Mouse (Mus musculus) lung, adult 2 months (tissue): Measurements from ENCODE around the gene Gm5150. TPM values are rescaled to one million over a fixed set of nuclear protein-coding genes. Genes with fewer than 3 reads are reported as not detected.
"Not testable (repeated sequence)": the region's sequence is repeated elsewhere in the genome, so short reads cannot be mapped to it uniquely, and the experiment has no call there.

Experiments
- DNase-seq: peaks from one replicate; pipeline ENCODE4 v3.0.0; 2022
- H3K4me1 ChIP-seq: fragments of 200-500 bp; 2 replicates; pipeline ENCODE4 v1.6.1; 2011; ENCODE audit warnings: low read length; ENCODE audit not compliant: control insufficient read depth, insufficient read depth
- H3K4me3 ChIP-seq: fragments of 200-500 bp; replicated peaks from 2 replicates; pipeline ENCODE3; 2011; ENCODE audit warnings: low read depth, mild to moderate bottlenecking, control low read depth, low read length; ENCODE audit errors: extremely low read depth
- CTCF ChIP-seq: fragments of 200-500 bp; IDR thresholded peaks from 2 replicates; pipeline ENCODE4 v1.5.1; 2011; ENCODE audit warnings: mild to moderate bottlenecking, low read length, control low read depth; ENCODE audit not compliant: insufficient read depth
- POLR2A ChIP-seq: fragments of 200-500 bp; IDR thresholded peaks from 2 replicates; pipeline ENCODE4 v1.6.1; 2011; ENCODE audit warnings: low read depth, mild to moderate bottlenecking, control low read depth, low read length, borderline replicate concordance; ENCODE audit errors: extremely low read depth
- WGBS: fragments of 180-500 bp; shearing (Covaris S2); methylation state at CpG from one replicate; pipeline ENCODE4 v1.1.7; 2018; 5-methylcytosine and 5-hydroxymethylcytosine counted together
- polyA plus RNA-seq: library from polyadenylated mRNA; depleted of rRNA; stranded (reverse); fragments of >200 nt; gene quantifications from 2 replicates; pipeline ENCODE4 v1.2.3, GENCODE M21; 2012; rRNA removed

The Gm5150 gene
- 0.81 and 1.7 TPM in 2 replicates for polyA plus RNA-seq

DNA sequence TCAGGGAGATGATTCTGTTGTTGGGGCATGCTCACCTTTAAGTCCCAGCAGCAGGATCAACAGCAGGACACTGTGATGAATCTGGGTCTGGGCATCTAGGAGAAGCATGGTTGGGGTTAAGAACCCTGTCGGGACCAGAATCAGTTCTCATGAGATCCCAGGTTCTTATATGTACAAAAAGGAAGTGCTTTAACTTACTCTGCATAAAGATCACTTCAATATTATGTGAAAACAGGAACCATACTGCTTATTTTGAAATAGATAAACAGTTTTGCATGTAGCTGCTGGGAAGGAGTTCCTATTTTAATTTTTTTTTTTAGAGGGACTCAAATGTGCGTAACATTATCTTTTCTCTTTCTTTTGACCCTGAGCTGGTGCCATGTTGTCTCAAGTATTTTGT is at the start of gene Gm5150:
Gm5150 (minus strand) TSS at position 223 of the 400 bp plus-strand sequence.
- no peak for DNase-seq
- no peak within 1 kb of the TSS for H3K4me3 ChIP-seq
- no peaks in the 10 kb centered on the region for H3K4me1 ChIP-seq
- 76% methylated on average over 2 of the region's 2 CpGs for WGBS
- TF ChIP-seq CTCF, result no peak
- TF ChIP-seq POLR2A, result no peak

DNA sequence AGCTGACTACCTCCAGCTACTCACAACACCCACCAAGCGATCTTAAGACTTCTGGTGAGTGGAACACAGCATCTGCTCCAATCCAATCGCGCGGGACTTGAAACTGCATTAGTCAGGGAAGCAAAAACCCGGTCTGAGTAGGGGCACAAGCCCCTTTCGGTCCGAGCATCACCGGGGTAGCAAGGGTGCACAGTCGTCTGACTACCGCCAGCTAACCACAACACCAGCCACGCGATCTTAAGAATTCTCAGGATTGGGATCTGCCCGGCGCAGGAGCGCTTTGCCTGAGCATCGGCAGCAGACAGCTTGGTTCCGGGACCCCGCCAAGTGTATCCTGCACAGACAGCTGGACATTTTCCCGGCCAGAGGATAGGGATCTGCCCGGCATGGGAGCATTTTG is 45.5 kb upstream of the Gm5150 start:
- DNase-seq, H3K4me1 ChIP-seq, H3K4me3 ChIP-seq: not testable (repeated sequence)
- WGBS, result 77% methylated on average over 20 of the region's 20 CpGs

- no peak for DNase-seq
- no peaks in the 10 kb centered on the region for H3K4me1 ChIP-seq
- WGBS, result 51% methylated on average over 4 of the region's 4 CpGs
- H3K4me3 ChIP-seq, result no peak overlapping the region
- TF ChIP-seq CTCF (no peak), POLR2A (no peak)
Observed at GRCm38 (mm10) chr3:16047288-16047687, 41.1 kb upstream of the Gm5150 start.

DNA sequence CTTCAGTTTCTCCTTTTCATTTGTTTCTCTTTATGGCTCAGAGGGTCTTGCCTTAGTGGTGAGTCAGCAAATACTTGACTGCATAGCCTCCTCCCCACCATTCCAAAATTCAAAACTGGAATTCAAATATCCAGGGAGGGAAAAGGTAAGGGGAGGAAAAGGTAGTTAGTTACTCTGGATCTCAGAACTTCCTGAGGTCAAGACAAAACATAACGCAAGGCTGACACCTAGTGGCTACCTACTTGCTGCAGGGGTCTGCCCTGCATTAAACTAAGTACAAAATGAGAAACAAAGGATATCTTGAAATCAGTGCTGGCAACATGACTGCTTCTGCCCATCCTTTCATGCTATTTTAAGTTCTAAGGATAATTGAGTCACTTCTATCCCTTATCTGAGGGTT is 37.1 kb upstream of the Gm5150 start:
- no peak overlapping the region for H3K4me3 ChIP-seq
- DNase-seq, result no peak
- no peaks in the 10 kb centered on the region for H3K4me1 ChIP-seq

DNA sequence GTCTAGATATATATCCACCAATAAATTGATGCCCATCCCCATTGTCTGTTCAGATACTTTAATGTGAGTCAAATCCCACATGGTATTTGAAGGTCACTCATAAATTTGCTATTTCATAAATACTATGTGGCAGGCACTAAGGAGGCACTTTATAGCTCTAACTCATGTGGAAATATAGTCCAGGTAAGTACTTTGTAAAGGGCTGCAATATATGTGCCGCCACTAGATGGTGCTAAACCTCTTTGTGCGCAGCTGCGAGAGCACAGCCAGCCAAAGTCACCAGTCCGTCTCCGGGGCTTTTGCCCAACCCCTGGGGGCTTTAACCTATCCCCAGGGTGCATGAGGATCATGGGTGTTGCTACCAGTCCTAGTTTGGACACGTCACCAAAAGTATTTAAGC is 18.8 kb upstream of the Gm5150 start:
- peak; percentile 24 for DNase-seq
- H3K4me1 ChIP-seq, H3K4me3 ChIP-seq: not testable (repeated sequence)
- WGBS, result 7% methylated on average over 6 of the region's 6 CpGs

More for the DNA sequence above, 37.1 kb upstream of the Gm5150 start:
- TF ChIP-seq POLR2A (no peak), CTCF (no peak)
- WGBS, result 3% methylated on average over 1 of the region's 1 CpGs

GRCm38 (mm10) chr3:16022214-16022613 is 16.0 kb upstream of the Gm5150 start:
- no peak for DNase-seq
- Histone ChIP-seq H3K4me1 (no peaks in the 10 kb centered on the region), H3K4me3 (no peak overlapping the region)
- TF ChIP-seq CTCF (no peak), POLR2A (no peak)
- 28% methylated on average over 1 of the region's 1 CpGs for WGBS

DNA sequence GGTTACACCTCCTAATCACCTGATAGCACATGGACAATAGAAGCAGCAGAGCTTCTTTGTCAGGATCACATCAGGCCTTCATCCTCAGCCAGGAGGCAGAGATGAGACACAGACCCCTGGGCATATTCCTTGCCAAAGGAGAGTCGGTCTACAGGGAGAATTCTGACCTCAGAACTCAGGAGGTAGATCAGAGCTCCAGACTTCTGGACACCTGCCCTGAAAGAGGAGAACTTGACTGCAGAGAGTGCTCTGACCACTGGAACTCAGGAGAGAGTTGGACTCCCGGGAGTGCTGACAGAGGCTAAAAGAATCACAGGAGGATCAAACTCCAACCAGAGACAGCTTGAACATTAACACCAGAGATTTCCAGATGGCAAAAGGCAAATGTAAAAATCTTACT is 8.2 kb upstream of the Gm5150 start:
- not testable (repeated sequence) for H3K4me1 ChIP-seq, DNase-seq, H3K4me3 ChIP-seq
- 82% methylated on average over 2 of the region's 2 CpGs for WGBS

DNA sequence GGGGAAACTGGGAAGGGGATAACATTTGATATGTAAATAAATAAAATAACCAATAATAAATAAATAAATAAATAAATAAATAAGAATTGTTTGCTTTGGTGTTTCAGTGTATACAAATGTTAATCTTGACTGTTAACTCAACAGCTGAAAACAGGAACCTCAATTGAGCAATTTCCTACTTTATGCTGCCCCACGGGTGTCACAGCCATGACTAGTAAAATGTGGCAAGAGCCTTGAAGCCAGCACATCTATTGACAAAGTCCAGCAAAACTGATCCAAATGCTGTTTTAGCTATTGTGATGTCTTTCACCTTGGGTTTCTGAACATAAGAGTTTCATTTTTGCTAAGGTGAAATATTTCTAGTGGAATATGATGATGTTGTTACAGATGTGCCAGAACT is 1.6 kb upstream of the Gm5150 start:
- no peak for DNase-seq
- Histone ChIP-seq H3K4me3 (no peak overlapping the region), H3K4me1 (no peaks in the 10 kb centered on the region)
- 63% methylated on average over 1 of the region's 1 CpGs for whole genome bisulfite sequencing
- no peak for TF ChIP-seq POLR2A
- no peak for TF ChIP-seq CTCF

DNA sequence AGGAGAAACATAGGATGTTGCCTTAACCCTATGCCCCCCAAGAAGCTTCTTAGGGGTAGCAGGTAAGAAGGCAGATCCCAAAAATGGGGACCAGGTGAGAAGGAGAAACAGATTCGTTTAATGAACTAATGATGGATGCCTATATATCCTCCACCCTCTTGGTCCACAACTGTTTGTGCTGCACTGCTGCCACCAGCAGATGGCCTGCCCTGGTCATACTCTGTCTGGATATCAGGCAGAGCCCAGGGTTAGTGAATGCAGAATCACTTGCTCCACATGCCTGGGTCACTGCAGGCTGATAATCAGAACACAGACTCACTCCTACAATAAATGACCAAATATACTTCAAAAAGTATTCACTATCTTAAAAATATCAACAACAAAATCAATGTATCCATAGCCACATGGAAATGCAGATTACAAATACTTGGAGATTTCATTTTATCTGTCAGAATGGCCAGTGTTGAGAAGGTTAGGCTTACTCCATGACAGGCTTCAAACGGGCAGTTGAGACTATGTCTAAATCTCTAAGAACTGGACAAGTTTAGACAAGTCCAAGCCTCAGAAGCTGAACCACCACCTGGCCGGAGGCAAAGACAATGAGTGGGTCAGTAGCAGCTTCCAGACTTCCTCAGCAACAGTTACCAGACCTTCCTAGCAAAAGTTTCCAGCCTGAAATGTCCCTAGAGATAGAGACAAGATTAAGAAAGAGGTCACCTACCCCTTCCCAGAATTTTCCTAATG is 2.2 kb downstream of the Gm5150 start:
- Histone ChIP-seq H3K4me1 (no peaks in the 10 kb centered on the region), H3K4me3 (no peak overlapping the region)
- TF ChIP-seq POLR2A (no peak), CTCF (no peak)
- no peak for DNase-seq
- WGBS, result 69% methylated on average over 3 of the region's 3 CpGs

DNA sequence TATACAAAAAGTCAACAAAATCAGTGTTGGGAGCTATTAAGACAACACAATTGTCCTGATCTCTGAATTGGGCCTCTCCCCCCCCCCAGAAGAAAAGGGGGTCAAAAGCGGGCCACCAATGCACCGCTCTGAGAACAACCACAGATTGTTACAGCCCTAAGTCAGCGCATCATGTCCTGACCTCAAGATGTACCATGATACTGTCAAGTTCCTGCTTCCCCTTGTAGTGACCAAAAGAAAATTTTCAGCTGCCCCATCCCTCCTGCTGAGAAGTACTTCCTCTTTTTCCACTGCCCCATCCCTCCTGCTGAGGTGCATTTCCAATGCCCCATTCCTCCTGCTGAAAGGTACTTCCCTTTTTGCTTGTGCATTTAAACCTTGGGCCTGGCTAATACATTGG is 6.8 kb downstream of the Gm5150 start:
- H3K4me3 ChIP-seq, H3K4me1 ChIP-seq, DNase-seq: not testable (repeated sequence)
- 88% methylated on average over 3 of the region's 3 CpGs for WGBS

DNA sequence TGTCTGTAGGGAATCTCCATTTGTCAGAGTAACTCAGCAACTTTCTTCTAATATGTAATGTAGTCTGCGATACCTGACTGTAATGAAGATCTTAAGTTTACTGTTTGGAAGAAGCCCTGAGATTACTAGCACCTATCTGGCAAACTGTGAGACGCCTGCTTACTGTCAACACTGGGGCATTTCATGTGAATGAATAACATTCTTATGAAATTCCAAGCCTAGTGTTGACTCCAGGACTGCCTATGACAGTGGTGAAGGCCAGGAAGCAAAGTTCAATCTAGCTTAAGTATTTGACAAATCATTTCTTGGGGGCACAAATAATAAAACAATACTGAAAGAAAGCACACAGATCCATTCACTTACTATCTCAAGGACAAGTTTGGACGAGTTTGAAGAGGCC is 24.0 kb downstream of the Gm5150 start:
- H3K4me1 ChIP-seq, result no peaks in the 10 kb centered on the region
- no peak for TF ChIP-seq CTCF
- TF ChIP-seq POLR2A, result no peak

GRCm38 (mm10) chr3:15956921-15957320 is 49.3 kb downstream of the Gm5150 start:
- no peak overlapping the region for H3K4me3 ChIP-seq
- TF ChIP-seq POLR2A (no peak), CTCF (no peak)
- DNase-seq, result no peak

More for the DNA sequence above, 24.0 kb downstream of the Gm5150 start:
- 52% methylated on average over 3 of the region's 3 CpGs for WGBS
- no peak overlapping the region for H3K4me3 ChIP-seq
- no peak for DNase-seq

More at GRCm38 (mm10) chr3:15956921-15957320, 49.3 kb downstream of the Gm5150 start:
- no peaks in the 10 kb centered on the region for H3K4me1 ChIP-seq

Other genes with a start within 250 kb of the Gm5150 start
- 3.4 and 5.8 TPM in 2 replicates for gene Sirpb1c, start 157.9 kb downstream of the Gm5150 start, polyA plus RNA-seq